Mouse (Mus musculus): ENCODE measurements around the gene Gm47985. TPM values are rescaled to one million over a fixed set of nuclear protein-coding genes. Genes with fewer than 3 reads are reported as not detected.
"Not testable (repeated sequence)": the region's sequence is repeated elsewhere in the genome, so short reads cannot be mapped to it uniquely, and the experiment has no call there.

The Gm47985 gene
- total and polyA plus RNA-seq, 3 experiments, result 0.29 to 3.2 (median 0.80) TPM

GRCm38 (mm10) chr1:151171572-151172461 lies 10.5 kb upstream of the Gm47985 start:
- no peak overlapping the region for H3K4me3 ChIP-seq
- peak overlapping the region; percentile 72 for H3K27ac ChIP-seq
- H3K27me3 ChIP-seq (ENCODE audit: control insufficient read depth, insufficient read depth, low read length), result no peaks in the 10 kb centered on the region
- DNase-seq, result peak in 1 of 2 experiments; percentile 68
- H3K9ac ChIP-seq (ENCODE audit: low read depth, low read length), result no peak overlapping the region
- intact Hi-C loops (cut with DNase I), result loop anchor here (1.0 to 5.0 kb wide), 2 partner anchors 80 to 171 kb away; no protein-coding TSS in a partner anchor
- 68% methylated on average over 2 of the region's 2 CpGs for WGBS
- no peaks in the 10 kb centered on the region for H3K79me2 ChIP-seq (replicated peaks; ENCODE audit: control insufficient read depth, insufficient read depth, low read length)
- H3K4me1 ChIP-seq (ENCODE audit: control insufficient read depth, insufficient read depth, low read length), result peaks cover 1% of the 10 kb centered on the region
- H3K36me3 ChIP-seq (ENCODE audit: control insufficient read depth, insufficient read depth, low read length), result no peaks in the 10 kb centered on the region
- no peak for TF ChIP-seq CTCF (IDR thresholded peaks at IDR 0.05)
- TF ChIP-seq EP300 (IDR thresholded peaks at IDR 0.05; ENCODE audit: insufficient read depth, low read depth, low read length), result peak; percentile 92
- TF ChIP-seq POLR2A (IDR thresholded peaks at IDR 0.05; ENCODE audit: insufficient read depth, low read depth, low read length), result no peak

- Histone ChIP-seq H3K4me3 (no peak overlapping the region), H3K79me2 (replicated peaks; ENCODE audit: control insufficient read depth, insufficient read depth, low read length) (no peaks in the 10 kb centered on the region), H3K4me1 (ENCODE audit: control insufficient read depth, insufficient read depth, low read length) (peaks cover under 1% of the 10 kb centered on the region), H3K27me3 (ENCODE audit: control insufficient read depth, insufficient read depth, low read length) (no peaks in the 10 kb centered on the region), H3K27ac (peak overlapping the region; percentile 64), H3K36me3 (ENCODE audit: control insufficient read depth, insufficient read depth, low read length) (no peaks in the 10 kb centered on the region), H3K9ac (ENCODE audit: low read depth, low read length) (0 out of 2 replicates have a peak overlapping the region, but pooled peaks have one; percentile 19)
- 27% methylated on average over 10 of the region's 10 CpGs for WGBS
- TF ChIP-seq POLR2A (IDR thresholded peaks at IDR 0.05; ENCODE audit: insufficient read depth, low read depth, low read length), result no peak
- intact Hi-C loops (cut with DNase I), result no loop called here
- peak in 1 of 2 experiments; percentile 31 for DNase-seq
Measured at GRCm38 (mm10) chr1:151177030-151177936, 5.1 kb upstream of the Gm47985 start.

GRCm38 (mm10) chr1:151177937-151178271 lies 4.4 kb upstream of the Gm47985 start:
- H3K27me3 ChIP-seq (ENCODE audit: control insufficient read depth, insufficient read depth, low read length), result no peaks in the 10 kb centered on the region
- intact Hi-C loops (cut with DNase I), result no loop called here
- H3K36me3 ChIP-seq (ENCODE audit: control insufficient read depth, insufficient read depth, low read length), result no peaks in the 10 kb centered on the region
- DNase-seq, result no peak
- 0 out of 2 replicates have a peak overlapping the region, but pooled peaks have one; percentile 19 for H3K9ac ChIP-seq (ENCODE audit: low read depth, low read length)
- H3K27ac ChIP-seq, result peak overlapping the region; percentile 64
- TF ChIP-seq CTCF (IDR thresholded peaks at IDR 0.05), result no peak
- TF ChIP-seq EP300 (IDR thresholded peaks at IDR 0.05; ENCODE audit: insufficient read depth, low read depth, low read length), result no peak
- no peak for TF ChIP-seq POLR2A (IDR thresholded peaks at IDR 0.05; ENCODE audit: insufficient read depth, low read depth, low read length)
- WGBS, result 43% methylated on average over 4 of the region's 4 CpGs
- no peaks in the 10 kb centered on the region for H3K4me1 ChIP-seq (ENCODE audit: control insufficient read depth, insufficient read depth, low read length)
- H3K4me3 ChIP-seq, result no peak overlapping the region
- H3K79me2 ChIP-seq (replicated peaks; ENCODE audit: control insufficient read depth, insufficient read depth, low read length), result no peaks in the 10 kb centered on the region

- H3K4me3 ChIP-seq, result no peak overlapping the region
- WGBS, result 88% methylated on average over 2 of the region's 2 CpGs
- no peaks in the 10 kb centered on the region for H3K27me3 ChIP-seq (ENCODE audit: control insufficient read depth, insufficient read depth, low read length)
- H3K9ac ChIP-seq (ENCODE audit: low read depth, low read length), result no peak overlapping the region
- no peak for TF ChIP-seq CTCF (IDR thresholded peaks at IDR 0.05)
- TF ChIP-seq EP300 (IDR thresholded peaks at IDR 0.05; ENCODE audit: insufficient read depth, low read depth, low read length), result no peak
- TF ChIP-seq POLR2A (IDR thresholded peaks at IDR 0.05; ENCODE audit: insufficient read depth, low read depth, low read length), result no peak
- DNase-seq, result no peak
- H3K27ac ChIP-seq, result no peak overlapping the region
- intact Hi-C loops (cut with DNase I), result no loop called here
- H3K4me1 ChIP-seq (ENCODE audit: control insufficient read depth, insufficient read depth, low read length), result no peaks in the 10 kb centered on the region
- H3K79me2 ChIP-seq (replicated peaks; ENCODE audit: control insufficient read depth, insufficient read depth, low read length), result no peaks in the 10 kb centered on the region
- no peaks in the 10 kb centered on the region for H3K36me3 ChIP-seq (ENCODE audit: control insufficient read depth, insufficient read depth, low read length)
Measured at GRCm38 (mm10) chr1:151178505-151179083, 3.7 kb upstream of the Gm47985 start.

- 74% methylated on average over 2 of the region's 2 CpGs for WGBS
- Histone ChIP-seq H3K27me3 (ENCODE audit: control insufficient read depth, insufficient read depth, low read length) (no peaks in the 10 kb centered on the region), H3K36me3 (ENCODE audit: control insufficient read depth, insufficient read depth, low read length) (no peaks in the 10 kb centered on the region), H3K9ac (ENCODE audit: low read depth, low read length) (no peak overlapping the region), H3K4me1 (ENCODE audit: control insufficient read depth, insufficient read depth, low read length) (no peaks in the 10 kb centered on the region), H3K4me3 (no peak overlapping the region), H3K79me2 (replicated peaks; ENCODE audit: control insufficient read depth, insufficient read depth, low read length) (no peaks in the 10 kb centered on the region), H3K27ac (no peak overlapping the region)
- TF ChIP-seq POLR2A (IDR thresholded peaks at IDR 0.05; ENCODE audit: insufficient read depth, low read depth, low read length), result no peak
- TF ChIP-seq CTCF (IDR thresholded peaks at IDR 0.05), result no peak
- no peak for TF ChIP-seq EP300 (IDR thresholded peaks at IDR 0.05; ENCODE audit: insufficient read depth, low read depth, low read length)
- intact Hi-C loops (cut with DNase I), result no loop called here
- DNase-seq, result no peak
Measured at GRCm38 (mm10) chr1:151180167-151180566, 2.2 kb upstream of the Gm47985 start.

GRCm38 (mm10) chr1:151186186-151186585 lies 3.8 kb downstream of the Gm47985 start:
- intact Hi-C loops (cut with DNase I); H3K27me3 ChIP-seq (ENCODE audit: control insufficient read depth, insufficient read depth, low read length); DNase-seq; H3K9ac ChIP-seq (ENCODE audit: low read depth, low read length); H3K27ac ChIP-seq; H3K4me1 ChIP-seq (ENCODE audit: control insufficient read depth, insufficient read depth, low read length); H3K79me2 ChIP-seq (replicated peaks; ENCODE audit: control insufficient read depth, insufficient read depth, low read length); H3K4me3 ChIP-seq; H3K36me3 ChIP-seq (ENCODE audit: control insufficient read depth, insufficient read depth, low read length): not testable (repeated sequence)
- 84% methylated on average over 3 of the region's 3 CpGs for WGBS

- H3K27ac ChIP-seq; H3K79me2 ChIP-seq (replicated peaks; ENCODE audit: control insufficient read depth, insufficient read depth, low read length); H3K27me3 ChIP-seq (ENCODE audit: control insufficient read depth, insufficient read depth, low read length); H3K4me3 ChIP-seq; H3K4me1 ChIP-seq (ENCODE audit: control insufficient read depth, insufficient read depth, low read length); H3K9ac ChIP-seq (ENCODE audit: low read depth, low read length); intact Hi-C loops (cut with DNase I); DNase-seq; H3K36me3 ChIP-seq (ENCODE audit: control insufficient read depth, insufficient read depth, low read length): not testable (repeated sequence)
- WGBS, result 67% methylated on average over 4 of the region's 4 CpGs
Measured at GRCm38 (mm10) chr1:151186879-151187424, 4.6 kb downstream of the Gm47985 start.
